Mouse (Mus musculus) embryonic fibroblast, embryonic 13.5 days (primary cell): ENCODE data around the gene Angptl8. TPM values are rescaled to one million over a fixed set of nuclear protein-coding genes. Genes with fewer than 3 reads are reported as not detected.

Experiments used
- H3K27ac ChIP-seq: 2 replicates; pipeline ENCODE4 v1.5.1; 2012; ENCODE audit warnings: low read length, control low read depth, inconsistent platforms; ENCODE audit not compliant: insufficient read depth
- H3K4me1 ChIP-seq: 2 replicates; pipeline ENCODE4 v1.6.1; 2011; ENCODE audit warnings: low read length; ENCODE audit not compliant: control insufficient read depth, insufficient read depth
- H3K4me3 ChIP-seq: 2 replicates; pipeline ENCODE4 v1.5.1; 2011; ENCODE audit warnings: mild to moderate bottlenecking, control low read depth, low read length; ENCODE audit not compliant: insufficient read depth
- CTCF ChIP-seq: IDR thresholded peaks from 2 replicates; pipeline ENCODE4 v1.5.1; 2011; ENCODE audit warnings: mild to moderate bottlenecking, control low read depth, low read length, moderate library complexity, borderline replicate concordance; ENCODE audit not compliant: insufficient read depth
- POLR2A ChIP-seq: IDR thresholded peaks from 2 replicates; pipeline ENCODE4 v1.6.1; 2011; ENCODE audit warnings: low read depth, mild to moderate bottlenecking, control low read depth, low read length, moderate library complexity
- polyA plus RNA-seq: library from polyadenylated mRNA; stranded (reverse); fragments of >200 nt; gene quantifications from 2 replicates; pipeline ENCODE4 v1.2.4, GENCODE M21; 2011; ENCODE audit warnings: low read depth; ENCODE audit not compliant: missing spikeins, insufficient read length

Gene Angptl8
- polyA plus RNA-seq, 1 experiment: not detected

GRCm38 (mm10) chr9:21806976-21807375 is 28.3 kb upstream of the Angptl8 start:
- Histone ChIP-seq H3K4me1 (no peaks in the 10 kb centered on the region; the same call in 1 of the 2 replicates), H3K4me3 (no peak overlapping the region), H3K27ac (no peak overlapping the region)
- TF ChIP-seq CTCF (no peak), POLR2A (no peak)

- H3K27ac ChIP-seq: no peak overlapping the region
- TF ChIP-seq POLR2A: no peak
- peak; percentile 42; the same call in 1 of the 2 replicates for TF ChIP-seq CTCF
- no peak overlapping the region for H3K4me3 ChIP-seq
- H3K4me1 ChIP-seq: no peaks in the 10 kb centered on the region; the same call in 1 of the 2 replicates
Measured at GRCm38 (mm10) chr9:21808561-21808960, 26.7 kb upstream of the Angptl8 start.

- Histone ChIP-seq H3K4me1 (no peaks in the 10 kb centered on the region), H3K27ac (no peak overlapping the region), H3K4me3 (no peak overlapping the region)
- no peak for TF ChIP-seq CTCF
- no peak for TF ChIP-seq POLR2A
Measured at GRCm38 (mm10) chr9:21811170-21811569, 24.1 kb upstream of the Angptl8 start.

GRCm38 (mm10) chr9:21816716-21817305 is 18.5 kb upstream of the Angptl8 start:
- H3K27ac ChIP-seq: no peak overlapping the region
- H3K4me3 ChIP-seq: no peak overlapping the region
- H3K4me1 ChIP-seq: no peaks in the 10 kb centered on the region
- TF ChIP-seq CTCF: no peak
- no peak for TF ChIP-seq POLR2A

GRCm38 (mm10) chr9:21818125-21818524 is 17.2 kb upstream of the Angptl8 start:
- no peak overlapping the region for H3K27ac ChIP-seq
- no peak overlapping the region for H3K4me3 ChIP-seq
- H3K4me1 ChIP-seq: no peaks in the 10 kb centered on the region
- no peak for TF ChIP-seq CTCF
- TF ChIP-seq POLR2A: no peak

- no peaks in the 10 kb centered on the region for H3K4me1 ChIP-seq
- H3K27ac ChIP-seq: no peak overlapping the region
- no peak overlapping the region for H3K4me3 ChIP-seq
- TF ChIP-seq CTCF (no peak), POLR2A (no peak)
Measured at GRCm38 (mm10) chr9:21818561-21818960, 16.7 kb upstream of the Angptl8 start.

GRCm38 (mm10) chr9:21819181-21819729 is 16.1 kb upstream of the Angptl8 start:
- Histone ChIP-seq H3K4me1 (no peaks in the 10 kb centered on the region), H3K4me3 (no peak overlapping the region), H3K27ac (no peak overlapping the region)
- TF ChIP-seq POLR2A: no peak
- TF ChIP-seq CTCF: no peak

- Histone ChIP-seq H3K4me1 (no peaks in the 10 kb centered on the region), H3K27ac (no peak overlapping the region), H3K4me3 (no peak overlapping the region)
- TF ChIP-seq CTCF (no peak), POLR2A (no peak)
Measured at GRCm38 (mm10) chr9:21820183-21820582, 15.1 kb upstream of the Angptl8 start.

- no peaks in the 10 kb centered on the region for H3K4me1 ChIP-seq
- no peak for TF ChIP-seq CTCF
- TF ChIP-seq POLR2A: no peak
- no peak overlapping the region for H3K4me3 ChIP-seq
- H3K27ac ChIP-seq: no peak overlapping the region
Measured at GRCm38 (mm10) chr9:21822686-21823085, 12.6 kb upstream of the Angptl8 start.

- no peaks in the 10 kb centered on the region for H3K4me1 ChIP-seq
- H3K27ac ChIP-seq: no peak overlapping the region
- TF ChIP-seq CTCF (no peak), POLR2A (no peak)
Measured at GRCm38 (mm10) chr9:21823957-21824356, 11.4 kb upstream of the Angptl8 start.

More at GRCm38 (mm10) chr9:21823957-21824356, 11.4 kb upstream of the Angptl8 start:
- no peak overlapping the region for H3K4me3 ChIP-seq
